26 mouse cellular contexts compared by ENCODE assay signal in genomic region chr11:100325062-100325629, GRCm38 (mm10). TPM values are rescaled to one million over a fixed set of nuclear protein-coding genes. Genes with fewer than 3 reads are reported as not detected.
"Had no signal": no experiment of that assay in that cellular context is flagged by ENCODE, and none has a peak within 500 bp of the region (broad histone marks: within the 10 kb centered on the region; RNA-seq: fewer than 3 reads in every experiment).

No protein-coding gene starts in this region.

- DNase-seq: kidney, adult 2 months; kidney, postnatal 25 days; left cerebral cortex, postnatal 4 days; liver, postnatal 0 days; lung, embryonic 14.5 days; thymus, postnatal 25 days had no signal

- H3K9ac ChIP-seq: limb, embryonic 12.5 days; limb, embryonic 15.5 days; liver, embryonic 14.5 days; liver, postnatal 0 days; lung, embryonic 14.5 days; neural tube, embryonic 12.5 days; neural tube, embryonic 15.5 days had no signal

- H3K27ac ChIP-seq: kidney, postnatal 0 days; limb, embryonic 12.5 days; limb, embryonic 15.5 days; liver, embryonic 14.5 days; macrophage; neural tube, embryonic 12.5 days; neural tube, embryonic 15.5 days had no signal

- ATAC-seq: intestine, postnatal 0 days; liver, postnatal 0 days; lung, postnatal 0 days had no signal

- H3K9me3 ChIP-seq: limb, embryonic 12.5 days; limb, embryonic 15.5 days; neural tube, embryonic 12.5 days; neural tube, embryonic 15.5 days had no signal

- H3K4me2 ChIP-seq: limb, embryonic 12.5 days; limb, embryonic 15.5 days; liver, embryonic 11.5 days; lung, embryonic 14.5 days; neural tube, embryonic 12.5 days; neural tube, embryonic 15.5 days had no signal

- H3K4me3 ChIP-seq: limb, embryonic 12.5 days; limb, embryonic 15.5 days; neural tube, embryonic 12.5 days; neural tube, embryonic 15.5 days had no signal

- H3K27me3 ChIP-seq: limb, embryonic 15.5 days; neural tube, embryonic 12.5 days; neural tube, embryonic 15.5 days had no signal

RNA-seq across cellular contexts. Expression of gene Gast, which starts 9.1 kb away (rescaled TPM):
- total RNA-seq: layer of hippocampus, postnatal 14 days; left cerebral cortex, adult 8-10 months; left cerebral cortex, postnatal 14 days; left cerebral cortex, postnatal 4 days; megakaryocyte, adult 5-6 weeks had no signal
- polyA plus RNA-seq: kidney, adult 2 months; kidney, embryonic 14.5 days; kidney, postnatal 0 days; large intestine, adult 2 months; limb, embryonic 12.5 days; liver, embryonic 11.5 days; liver, embryonic 14.5 days; liver, postnatal 0 days; lung, embryonic 14.5 days; lung, postnatal 0 days; macrophage; neural tube, embryonic 12.5 days; neural tube, embryonic 15.5 days; testis, adult 2 months had no signal

RNA-seq across cellular contexts. Expression of gene Hap1, which starts 30.8 kb away (rescaled TPM):
- total RNA-seq: megakaryocyte, adult 5-6 weeks had no signal
- polyA plus RNA-seq: macrophage had no signal

RNA-seq across cellular contexts. Expression of gene Krt42, which starts 55.5 kb away (rescaled TPM):
- total RNA-seq: layer of hippocampus, postnatal 14 days; left cerebral cortex, adult 8-10 months; left cerebral cortex, postnatal 14 days; left cerebral cortex, postnatal 4 days; megakaryocyte, adult 5-6 weeks had no signal
- polyA plus RNA-seq: intestine, embryonic 14.5 days; kidney, adult 2 months; kidney, embryonic 14.5 days; kidney, postnatal 0 days; large intestine, adult 2 months; limb, embryonic 12.5 days; liver, embryonic 11.5 days; liver, embryonic 14.5 days; liver, postnatal 0 days; lung, embryonic 14.5 days; lung, postnatal 0 days; macrophage; neural tube, embryonic 12.5 days; neural tube, embryonic 15.5 days; small intestine, adult 2 months; stomach, embryonic 16.5 days; testis, adult 2 months had no signal
